Mouse (Mus musculus) large intestine, adult 2 months (tissue): ENCODE data around the gene Syngr1. TPM values are rescaled to one million over a fixed set of nuclear protein-coding genes. Genes with fewer than 3 reads are reported as not detected.

Experiments
- DNase-seq: peaks from one replicate; pipeline ENCODE4 v3.0.0-alpha.2; 2012; ENCODE audit warnings: low read depth, low spot score
- WGBS: fragments of 180-500 bp; shearing (Covaris S2); methylation state at CpG from one replicate; pipeline ENCODE4 v1.1.7; 2018; 5-methylcytosine and 5-hydroxymethylcytosine counted together
- polyA plus RNA-seq: library from polyadenylated mRNA; depleted of rRNA; stranded (reverse); fragments of >200 nt; gene quantifications from 2 replicates; pipeline ENCODE4 v1.2.3, GENCODE M21; 2012; rRNA removed

Gene Syngr1
- 8.1 and 8.4 TPM in 2 replicates for polyA plus RNA-seq

DNA sequence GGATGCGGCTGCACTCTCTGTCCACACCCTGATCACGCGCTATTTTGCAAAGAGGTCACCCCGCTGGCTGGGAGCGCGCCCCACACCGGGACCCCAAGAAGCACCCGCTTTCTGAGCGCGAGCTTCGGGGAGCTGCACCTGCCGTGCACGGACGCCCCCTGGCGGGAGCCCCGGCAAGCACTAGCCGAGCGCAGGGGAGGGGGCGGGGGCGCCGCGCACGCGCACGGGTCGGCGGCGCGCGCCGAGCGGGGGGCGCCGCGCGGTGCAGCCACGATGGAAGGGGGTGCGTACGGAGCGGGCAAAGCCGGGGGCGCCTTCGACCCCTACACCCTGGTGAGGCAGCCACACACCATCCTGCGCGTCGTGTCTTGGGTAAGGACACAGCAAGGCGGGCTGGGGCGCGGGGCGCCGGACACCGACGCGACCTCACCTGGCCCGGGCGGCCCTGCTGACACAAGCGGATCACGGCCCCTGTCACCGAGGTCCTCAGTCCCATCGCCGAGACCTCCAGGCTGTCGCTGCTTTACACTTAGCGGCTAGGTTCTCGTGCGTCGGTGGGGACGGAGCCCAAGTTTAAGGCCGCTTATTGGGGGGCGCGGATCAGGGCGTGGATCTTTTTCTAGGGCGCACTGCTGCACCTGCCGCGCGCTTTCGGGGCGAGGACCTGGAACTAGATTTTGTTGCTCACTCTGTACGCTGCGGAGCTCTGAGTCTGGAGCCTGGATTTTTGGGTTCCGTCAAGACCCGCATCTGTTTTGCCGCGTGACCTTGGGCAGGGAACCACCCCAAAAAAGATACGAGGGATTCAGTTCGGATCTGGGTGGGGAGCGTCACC lies at the start of gene Syngr1, which contains the start of gene Rpl3:
TSS of gene Syngr1 (plus strand) at position 214 of the 835 bp plus-strand sequence.
TSS of gene Rpl3 (minus strand) at position 748 of the 835 bp plus-strand sequence.
- DNase-seq = no peak
- WGBS = 2% methylated on average over 85 of the region's 86 CpGs

DNA sequence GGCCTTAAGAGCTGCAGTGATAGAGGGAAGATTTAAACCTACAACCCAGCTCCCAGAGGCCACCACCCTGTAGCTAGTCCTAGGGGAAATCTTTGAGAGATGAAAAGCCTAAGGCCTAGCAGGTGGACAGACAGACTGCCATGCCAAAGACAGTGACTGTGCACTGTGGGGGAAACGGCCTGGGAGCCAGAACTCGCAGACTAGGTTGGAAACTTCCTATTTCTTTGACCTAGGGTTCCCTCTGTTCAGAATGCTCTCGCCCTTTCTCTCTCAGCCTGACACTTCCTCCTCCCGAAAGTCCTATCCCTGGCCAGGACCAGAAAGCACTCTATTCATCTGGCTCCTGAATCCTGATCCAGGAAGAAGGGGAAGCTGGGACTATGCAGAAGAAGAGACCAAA lies 49.0 kb upstream of the Syngr1 start:
- DNase-seq = no peak
- WGBS = 65% methylated on average over 4 of the region's 4 CpGs

DNA sequence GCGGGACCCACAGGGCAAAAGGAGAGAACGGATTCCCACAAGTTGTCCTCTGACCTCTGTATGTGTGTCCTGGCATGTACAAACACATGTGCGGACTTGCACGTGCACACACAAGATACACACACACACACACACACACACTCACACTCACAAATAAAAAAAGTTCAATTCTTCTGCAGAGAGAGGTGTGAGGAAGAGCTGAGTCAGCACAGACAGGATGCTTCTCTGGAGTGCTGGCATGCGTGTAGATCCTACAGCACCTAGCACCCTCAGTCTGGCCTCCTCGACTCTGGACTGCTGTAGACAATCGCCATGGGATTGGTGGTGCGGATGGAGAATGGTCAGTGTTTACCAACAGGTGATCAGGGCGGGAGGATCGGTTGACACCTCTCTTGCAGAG lies 46.9 kb upstream of the Syngr1 start:
- WGBS = 84% methylated on average over 10 of the region's 10 CpGs
- no peak for DNase-seq

DNA sequence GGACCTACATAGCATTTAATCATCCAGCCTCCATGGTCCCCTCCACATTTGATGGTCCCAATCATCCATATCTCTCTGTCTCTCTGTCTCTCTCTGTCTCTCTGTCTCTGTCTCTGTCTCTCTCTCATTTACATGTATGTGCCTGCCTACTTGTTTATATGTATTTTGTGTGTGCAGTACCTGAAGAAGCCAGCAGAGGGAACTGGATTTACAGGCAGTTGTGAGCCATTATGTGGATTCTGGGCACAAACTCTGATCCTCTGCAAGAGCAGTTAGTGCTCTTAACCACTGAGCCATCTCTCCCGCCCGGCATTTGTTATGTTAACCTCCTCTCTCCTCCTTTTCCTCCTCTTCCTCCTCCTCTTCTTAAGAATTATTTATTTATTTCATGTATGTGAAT lies 45.4 kb upstream of the Syngr1 start:
- no peak for DNase-seq
- WGBS = 94% methylated on average over 2 of the region's 2 CpGs

DNA sequence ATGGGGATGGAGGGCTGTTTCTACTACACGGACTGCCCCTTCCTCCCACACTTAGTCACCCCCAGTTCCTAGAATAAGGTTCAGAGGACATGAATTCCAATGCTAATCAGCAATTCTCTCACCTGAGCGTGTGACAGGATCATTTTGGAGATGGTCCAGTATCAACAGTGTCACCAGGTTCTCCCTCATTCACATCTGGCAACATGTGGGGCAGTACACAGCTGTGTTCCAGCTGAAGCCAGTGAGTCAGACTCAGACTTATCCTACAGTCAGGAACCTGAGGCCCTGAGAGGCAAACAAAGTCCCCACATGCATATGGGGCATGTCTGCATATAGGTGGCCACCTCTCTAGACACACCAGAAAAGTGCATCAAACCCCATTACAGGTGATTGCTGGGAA lies 43.9 kb upstream of the Syngr1 start:
- WGBS = 46% methylated on average over 2 of the region's 2 CpGs

DNA sequence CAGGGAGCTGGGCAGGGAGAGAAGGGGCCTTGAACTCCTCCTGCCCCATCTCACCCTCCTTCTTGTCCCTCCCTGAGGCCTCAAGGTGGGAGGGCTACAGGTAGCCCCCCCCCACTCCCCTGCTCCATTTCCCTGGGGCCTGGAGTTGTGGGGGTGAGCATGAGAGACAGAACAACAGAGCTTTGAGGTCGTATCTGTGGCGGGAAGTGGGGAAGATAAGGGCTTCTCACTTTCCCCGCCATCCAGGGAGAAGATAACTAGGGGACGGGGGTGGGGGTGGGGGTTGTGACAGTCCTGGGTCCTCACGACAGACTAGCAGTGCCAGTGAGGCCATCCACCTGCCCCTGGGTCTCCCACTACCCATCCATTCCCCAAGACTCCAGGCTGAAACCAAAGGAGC lies 43.2 kb upstream of the Syngr1 start:
- WGBS = 52% methylated on average over 5 of the region's 5 CpGs
- DNase-seq = no peak

More for the DNA sequence above, 43.9 kb upstream of the Syngr1 start:
- no peak for DNase-seq

DNA sequence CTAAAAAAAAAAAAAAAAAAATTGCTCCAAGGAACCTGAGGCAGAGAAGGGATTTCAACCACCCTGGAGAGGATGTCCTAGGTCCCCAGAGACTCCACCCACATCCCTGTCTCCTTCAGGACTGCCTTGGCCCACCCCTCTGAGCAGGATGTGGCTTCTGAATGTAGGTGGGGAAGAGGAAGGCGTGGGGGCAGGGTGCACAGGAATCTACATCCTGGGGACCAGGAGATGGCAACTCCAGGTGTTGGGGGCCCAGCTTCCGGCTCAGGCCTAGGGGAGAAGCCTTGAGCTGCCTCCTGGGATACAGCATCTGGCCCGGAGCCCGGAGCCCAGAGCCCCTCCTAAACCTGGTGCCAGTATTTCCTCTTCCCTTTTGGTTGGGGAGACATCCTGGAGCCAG lies 41.0 kb upstream of the Syngr1 start:
- DNase-seq = no peak
- 50% methylated on average over 4 of the region's 4 CpGs for WGBS

DNA sequence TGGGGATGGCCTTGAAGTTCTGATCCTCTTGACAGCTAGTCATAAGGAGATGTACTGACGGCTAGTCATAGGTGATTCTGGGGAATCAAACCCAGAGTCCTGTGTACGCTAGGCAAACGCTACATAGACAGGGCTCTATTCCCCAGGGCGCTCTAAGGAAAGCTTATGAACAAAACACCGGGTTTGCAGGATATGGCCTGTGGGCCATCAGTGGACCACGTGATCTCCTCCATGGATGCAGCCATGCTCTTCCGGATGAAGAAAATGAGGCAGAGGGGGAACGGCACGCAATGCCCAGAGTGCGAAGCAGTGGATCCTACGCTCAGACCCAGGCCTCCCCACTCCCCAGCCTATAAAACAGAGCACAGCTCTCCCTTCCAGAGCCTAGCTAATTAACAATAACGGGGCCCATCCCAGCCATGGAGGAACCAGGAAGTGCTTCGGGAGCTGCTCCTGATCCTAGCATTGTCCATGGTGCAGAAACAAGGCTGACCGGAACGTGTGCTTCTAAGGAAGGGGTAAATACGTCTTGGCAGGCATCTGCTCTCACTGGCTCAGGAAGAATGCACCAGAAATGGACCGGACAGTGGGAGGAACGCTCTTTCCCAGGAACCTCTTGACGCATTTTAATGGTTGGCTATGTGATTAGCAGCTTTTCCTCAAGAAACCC lies 39.9 kb upstream of the Syngr1 start:
- 58% methylated on average over 19 of the region's 19 CpGs for WGBS
- no peak for DNase-seq

DNA sequence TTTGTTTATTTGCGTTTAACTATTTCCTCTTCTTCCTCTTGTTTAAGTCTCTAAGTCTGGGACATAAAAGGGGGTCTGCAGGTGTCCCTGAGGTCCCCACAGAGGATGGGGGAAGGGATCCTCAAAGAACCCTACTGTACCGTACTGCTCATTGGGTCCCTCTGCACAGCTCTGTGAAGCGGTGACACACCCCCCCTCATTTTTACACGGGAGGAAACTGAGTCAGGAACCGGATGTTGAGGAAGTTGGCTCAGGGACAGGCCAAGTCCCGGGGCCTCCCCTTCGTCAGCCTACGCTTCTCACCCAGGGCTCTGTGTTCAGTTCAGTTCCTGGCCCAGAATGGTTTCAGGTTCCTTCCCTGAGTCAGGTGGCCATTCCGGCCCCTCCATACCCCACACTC lies 39.4 kb upstream of the Syngr1 start:
- 69% methylated on average over 9 of the region's 9 CpGs for WGBS
- no peak for DNase-seq

DNA sequence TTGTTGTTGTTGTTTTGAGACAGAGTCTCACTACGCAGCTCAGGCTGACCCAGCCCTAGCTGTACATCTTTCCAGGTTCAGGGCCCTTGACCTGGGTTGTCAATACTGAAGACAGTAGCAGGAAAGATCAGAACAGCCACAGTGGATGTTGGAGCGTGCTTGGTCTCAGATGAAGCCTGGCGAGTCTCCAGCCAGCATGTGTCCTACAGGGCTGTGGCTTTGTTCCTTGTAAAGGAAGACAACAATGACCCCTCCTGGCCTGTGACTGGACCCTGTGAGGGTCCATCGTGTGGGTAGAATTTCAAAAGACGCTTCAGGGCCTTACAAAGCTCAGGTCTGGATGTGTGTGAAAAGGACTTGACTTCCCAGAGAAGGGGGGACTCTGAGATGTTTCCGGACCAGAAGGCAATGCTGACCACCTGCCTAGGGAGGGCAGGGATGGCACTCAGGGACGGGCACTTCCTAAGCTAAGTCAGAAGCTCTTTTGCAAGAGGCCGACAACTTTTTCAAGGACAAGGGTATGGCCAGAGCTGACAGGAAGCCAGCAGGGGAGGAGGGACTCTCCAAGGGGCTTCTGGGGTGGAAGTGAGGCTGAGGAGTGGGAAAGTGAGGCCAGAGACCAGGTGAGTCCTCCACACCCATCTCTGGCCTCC lies 37.6 kb upstream of the Syngr1 start:
- DNase-seq = no peak
- 83% methylated on average over 8 of the region's 8 CpGs for WGBS

DNA sequence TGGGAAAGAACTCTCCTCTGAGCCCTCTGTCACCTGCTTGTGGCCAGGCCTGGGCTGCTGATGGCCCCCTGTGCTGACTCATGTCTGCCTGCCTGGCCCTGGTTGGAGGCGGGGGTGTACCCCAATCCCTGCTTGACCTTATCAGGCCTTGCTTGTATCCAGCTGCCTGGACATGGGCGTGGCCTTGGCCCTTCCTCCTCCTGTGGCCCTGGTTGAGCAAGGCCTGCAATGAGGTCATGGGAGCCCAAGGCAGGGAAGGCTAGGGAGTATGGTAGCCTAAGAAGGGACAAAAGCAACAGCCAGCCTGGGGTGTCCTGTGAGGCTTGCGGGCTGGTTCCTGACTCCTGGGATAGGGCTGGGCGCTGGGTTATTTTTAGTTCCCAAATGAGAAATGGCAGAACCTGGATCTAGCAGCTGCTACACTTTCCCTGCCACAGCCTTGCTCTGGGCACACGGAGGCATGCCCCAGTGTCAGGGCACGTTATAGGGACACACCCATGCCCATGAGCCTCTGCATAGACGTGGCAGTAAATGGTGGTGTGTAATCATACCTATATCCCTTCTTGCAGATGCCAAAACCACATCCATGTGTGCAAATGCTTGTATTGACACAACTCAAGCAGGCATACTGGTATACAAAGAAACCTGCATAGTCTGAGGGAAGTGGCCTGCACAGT lies 37.0 kb upstream of the Syngr1 start:
- 53% methylated on average over 7 of the region's 7 CpGs for WGBS
- no peak for DNase-seq

DNA sequence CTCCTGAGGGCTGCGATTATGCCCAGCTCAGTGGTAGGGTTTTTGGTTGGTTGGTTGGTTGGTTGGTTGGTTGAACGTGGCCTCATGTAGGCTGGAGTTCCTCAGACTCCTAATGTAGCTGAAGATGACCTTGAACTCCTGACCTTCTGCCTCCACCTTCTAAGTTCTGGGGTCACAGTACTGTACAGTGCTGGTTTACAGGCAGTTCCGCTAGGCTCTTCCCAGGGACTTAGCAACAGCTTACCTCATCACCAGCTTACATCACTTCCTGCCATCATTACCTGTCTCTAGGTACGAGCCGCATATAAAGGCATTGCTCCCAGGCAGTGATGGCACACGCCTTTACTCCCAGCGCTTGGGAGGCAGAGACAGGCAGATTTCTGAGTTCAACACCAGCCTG lies 33.0 kb upstream of the Syngr1 start:
- no peak for DNase-seq
- 77% methylated on average over 7 of the region's 7 CpGs for WGBS

DNA sequence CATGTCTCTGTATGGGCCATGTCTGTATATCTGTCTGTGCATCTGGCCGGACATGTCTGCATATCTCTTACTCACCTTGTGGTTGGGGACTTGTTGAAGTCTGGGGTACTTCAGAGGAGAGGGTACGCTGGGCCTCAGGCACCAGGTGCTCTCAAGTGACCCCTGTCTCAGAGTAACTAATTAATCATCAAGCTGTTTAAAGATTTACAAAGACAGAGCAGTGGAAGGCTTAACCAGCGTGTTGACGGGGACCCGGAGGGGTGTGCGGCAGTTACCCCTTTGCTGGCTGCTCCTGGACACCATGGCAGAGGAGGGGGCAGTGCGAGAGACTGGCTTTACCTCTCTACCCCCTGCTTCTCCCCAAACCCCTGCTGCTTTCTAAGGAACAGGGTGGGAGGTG lies 31.5 kb upstream of the Syngr1 start:
- DNase-seq = no peak
- 60% methylated on average over 7 of the region's 7 CpGs for WGBS

DNA sequence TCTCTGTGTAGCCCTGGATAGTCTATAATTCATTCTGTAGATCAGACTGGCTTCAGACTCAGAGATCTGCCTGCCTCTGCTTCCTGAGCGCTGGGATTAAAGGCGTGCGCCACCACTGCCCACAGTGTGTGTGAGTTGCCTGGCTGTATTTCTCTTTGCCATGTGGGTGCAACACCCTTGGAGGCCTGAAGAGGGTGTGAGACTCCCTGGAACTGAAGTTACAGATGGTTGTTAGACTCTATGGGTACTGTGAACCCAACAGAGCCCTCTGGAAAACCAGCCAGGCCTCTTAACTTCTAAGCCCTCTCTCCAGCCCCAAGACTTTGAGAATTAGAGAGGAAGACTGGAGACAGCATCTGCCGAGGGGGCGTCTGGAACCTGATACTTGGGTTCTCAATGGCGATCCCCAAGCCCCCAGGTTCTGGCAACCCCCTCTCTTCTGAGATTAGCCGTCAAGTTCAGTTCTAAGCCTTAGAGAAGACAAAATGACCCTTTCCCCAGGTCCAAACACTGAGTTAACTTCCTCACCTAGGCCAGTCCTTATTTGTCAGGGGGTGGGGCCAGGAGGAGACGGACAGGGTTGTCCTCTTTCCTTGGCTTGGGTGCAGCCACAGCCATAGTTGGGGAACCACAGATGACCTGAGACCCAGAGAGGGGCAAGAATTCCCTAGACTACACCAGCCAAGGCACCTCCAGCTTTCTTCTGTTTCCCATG lies 30.6 kb upstream of the Syngr1 start:
- 93% methylated on average over 8 of the region's 8 CpGs for WGBS
- DNase-seq = no peak

DNA sequence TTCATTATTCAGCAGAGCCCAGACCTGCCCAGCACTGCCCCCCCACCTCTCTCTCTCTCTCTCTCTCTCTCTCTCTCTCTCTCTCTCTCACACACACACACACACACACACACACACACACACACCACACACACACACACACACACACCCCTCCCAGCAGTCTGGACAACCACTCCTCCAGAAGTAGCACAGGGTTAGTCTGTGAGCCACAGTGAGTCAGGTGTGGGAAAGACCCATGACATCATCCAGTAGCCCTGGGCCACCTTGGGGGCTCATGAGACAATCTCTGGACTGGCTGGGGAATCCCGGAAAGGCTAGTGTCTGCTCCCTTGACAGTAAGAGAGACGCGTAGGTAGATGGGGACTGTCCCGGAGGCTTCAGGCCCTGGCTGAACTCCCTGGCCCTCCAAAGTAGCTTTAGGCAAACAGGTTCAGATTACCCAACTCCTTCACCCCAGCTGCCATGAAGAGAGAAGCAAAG lies 30.0 kb upstream of the Syngr1 start:
- 84% methylated on average over 4 of the region's 4 CpGs for WGBS
- no peak for DNase-seq

DNA sequence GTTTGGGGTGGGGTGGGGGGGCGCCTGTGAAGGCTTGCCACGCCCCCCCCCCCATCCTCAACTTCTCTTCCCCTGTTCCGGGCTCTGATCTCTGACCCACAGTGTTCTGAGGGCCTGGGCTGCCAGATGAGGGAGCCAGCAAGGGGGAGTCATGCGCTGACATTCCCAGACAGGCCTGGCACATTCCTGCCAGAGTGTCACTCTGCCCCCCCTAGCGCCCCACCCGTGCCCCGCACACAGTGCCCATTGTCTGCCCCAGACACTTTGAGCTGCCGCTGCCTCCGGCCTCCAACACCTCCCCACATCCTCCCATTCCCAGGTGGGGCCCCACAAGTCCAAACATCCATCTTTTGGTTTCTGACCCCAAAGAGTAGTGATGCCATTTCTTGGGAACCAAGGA lies 28.8 kb upstream of the Syngr1 start:
- WGBS = 49% methylated on average over 8 of the region's 9 CpGs
- no peak for DNase-seq

DNA sequence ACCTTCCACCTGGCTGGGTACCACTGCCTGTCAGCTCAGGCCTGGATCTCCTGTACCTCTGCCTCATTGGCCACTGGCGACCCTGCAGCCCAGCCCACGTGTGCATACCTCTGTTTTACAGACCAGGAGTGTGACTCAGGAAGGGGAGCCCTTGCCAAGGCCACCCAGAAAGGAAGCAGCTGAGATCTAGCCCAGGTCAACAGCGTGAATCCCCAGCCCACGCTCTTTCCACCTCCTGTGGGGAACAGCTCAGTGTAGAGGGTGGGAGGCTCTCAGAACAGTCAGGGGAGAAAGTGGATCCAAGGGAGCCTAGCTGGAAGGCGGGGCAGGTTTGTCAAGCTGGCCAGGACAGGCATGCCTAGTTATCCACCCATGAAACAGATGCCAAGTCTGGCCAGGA lies 28.3 kb upstream of the Syngr1 start:
- WGBS = 31% methylated on average over 5 of the region's 5 CpGs
- no peak for DNase-seq

DNA sequence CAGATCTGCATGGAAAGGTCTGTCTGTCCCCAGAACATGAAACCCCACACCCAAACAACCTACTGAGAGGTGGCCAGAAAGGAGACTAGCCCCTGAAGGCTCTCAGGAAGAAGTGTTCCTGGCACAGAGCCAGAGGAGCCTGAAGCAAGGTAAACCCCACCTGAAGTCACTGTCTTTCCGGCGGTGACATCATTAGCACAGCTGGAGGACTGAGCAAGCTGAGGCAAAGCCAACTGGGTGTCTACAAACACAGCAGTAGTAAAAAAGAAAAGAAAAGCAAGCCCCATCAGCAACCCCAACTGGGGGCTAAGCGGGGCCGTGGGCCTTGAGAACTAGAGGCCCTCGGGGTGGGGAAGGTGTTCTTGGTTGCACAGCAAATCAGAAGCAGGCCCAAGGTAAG lies 26.2 kb upstream of the Syngr1 start:
- DNase-seq = no peak
- WGBS = 65% methylated on average over 5 of the region's 5 CpGs

DNA sequence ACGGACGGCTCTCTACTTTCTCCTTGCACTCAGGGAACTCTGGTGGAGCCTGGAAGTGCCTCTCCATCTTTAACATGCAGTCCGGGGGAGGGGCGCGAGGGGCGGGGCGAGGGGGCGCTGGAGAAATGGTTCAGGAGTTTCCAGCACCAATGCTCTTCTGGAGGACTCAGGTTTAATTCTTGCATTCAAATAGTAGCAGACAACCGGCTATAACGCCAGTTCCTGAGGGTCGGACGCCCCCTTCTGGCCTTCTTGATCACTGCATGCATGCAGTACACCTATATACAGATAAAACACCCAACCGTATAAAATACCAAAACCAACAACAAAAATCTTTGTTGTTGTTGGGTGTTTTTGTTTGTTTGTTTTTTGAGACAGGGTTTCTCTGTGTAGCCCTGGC lies 25.7 kb upstream of the Syngr1 start:
- WGBS = 22% methylated on average over 13 of the region's 13 CpGs
- DNase-seq = no peak
